Mouse (Mus musculus): ENCODE results near the gene Zfp697. TPM values are rescaled to one million over a fixed set of nuclear protein-coding genes. Genes with fewer than 3 reads are reported as not detected.
"Not testable (repeated sequence)": the region's sequence is repeated elsewhere in the genome, so short reads cannot be mapped to it uniquely, and the experiment has no call there.

Gene Zfp697
- polyA plus RNA-seq, 1 experiment from 2014 or later: 3.9 TPM

DNA sequence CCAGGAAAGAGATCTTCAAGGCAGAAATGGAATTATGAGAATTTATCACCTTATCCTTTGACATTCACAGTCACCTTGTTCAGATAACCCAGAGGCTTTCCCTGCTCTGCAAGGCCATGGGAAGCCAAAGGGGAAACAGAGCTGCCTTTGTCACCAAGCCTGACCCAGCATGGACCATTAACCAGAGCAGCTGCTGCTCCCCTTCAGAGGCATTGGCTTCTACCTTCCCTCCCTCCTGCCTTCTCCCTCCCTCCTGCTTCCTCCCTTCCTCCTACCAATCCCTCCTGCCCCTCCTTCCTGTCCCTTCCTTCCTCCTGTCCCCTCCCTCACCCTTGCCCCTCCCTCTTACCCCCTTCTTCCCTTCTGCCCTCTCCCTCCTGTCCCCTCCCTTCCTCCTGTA lies 111.9 kb downstream of the Zfp697 start:
- H3K27me3 ChIP-seq (replicated peaks); H3K9ac ChIP-seq; H3K27ac ChIP-seq; H3K4me1 ChIP-seq; ATAC-seq; H3K4me2 ChIP-seq; H3K4me3 ChIP-seq; H3K36me3 ChIP-seq; H3K9me3 ChIP-seq (replicated peaks): not testable (repeated sequence)

- not testable (repeated sequence) for H3K36me3 ChIP-seq; H3K27me3 ChIP-seq (replicated peaks); ATAC-seq; H3K4me2 ChIP-seq; H3K4me3 ChIP-seq; H3K27ac ChIP-seq; H3K9me3 ChIP-seq (replicated peaks); H3K4me1 ChIP-seq; H3K9ac ChIP-seq
Observed at GRCm38 (mm10) chr3:98495055-98495454, 112.8 kb downstream of the Zfp697 start.

GRCm38 (mm10) chr3:98496762-98497161 lies 114.5 kb downstream of the Zfp697 start:
- not testable (repeated sequence) for H3K27me3 ChIP-seq (replicated peaks); H3K9ac ChIP-seq; H3K4me2 ChIP-seq; H3K36me3 ChIP-seq; H3K27ac ChIP-seq; H3K4me3 ChIP-seq; H3K4me1 ChIP-seq; H3K9me3 ChIP-seq (replicated peaks)
- 0 out of 2 replicates have a peak, but pooled peaks have one; percentile 30 for ATAC-seq
- no CpG with 5 or more reads among the region's 2 CpGs for WGBS (ENCODE audit: insufficient replicate concordance)

DNA sequence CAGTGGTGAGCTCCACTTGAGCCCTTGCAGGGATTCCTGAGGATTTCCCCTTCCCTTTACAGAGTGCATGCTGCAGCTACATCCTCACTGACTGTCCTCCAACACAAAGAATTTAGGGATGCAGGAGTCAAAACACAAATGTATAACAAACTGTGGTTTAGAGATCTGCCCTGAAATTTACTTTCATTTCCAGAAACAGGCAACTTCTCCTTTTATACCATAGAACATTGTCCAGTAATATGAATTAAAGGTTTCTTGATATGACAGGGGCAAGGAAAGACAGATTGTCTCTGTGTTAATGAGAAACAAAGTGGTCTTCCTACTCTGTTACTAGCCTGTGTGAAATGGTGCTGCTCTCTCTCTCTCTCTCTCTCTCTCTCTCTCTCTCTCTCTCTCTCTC lies 115.1 kb downstream of the Zfp697 start:
- not testable (repeated sequence) for H3K4me1 ChIP-seq; H3K4me2 ChIP-seq; H3K9me3 ChIP-seq (replicated peaks); H3K36me3 ChIP-seq; H3K27me3 ChIP-seq (replicated peaks); H3K9ac ChIP-seq; ATAC-seq; H3K4me3 ChIP-seq; H3K27ac ChIP-seq

- H3K9me3 ChIP-seq (replicated peaks); H3K27ac ChIP-seq; H3K4me1 ChIP-seq; H3K4me3 ChIP-seq; H3K27me3 ChIP-seq (replicated peaks); H3K36me3 ChIP-seq; H3K4me2 ChIP-seq; H3K9ac ChIP-seq: not testable (repeated sequence)
- ATAC-seq: peak; percentile 62; the same call in 1 of the 2 replicates
- no CpG with 5 or more reads among the region's 5 CpGs for WGBS (ENCODE audit: insufficient replicate concordance)
Observed at GRCm38 (mm10) chr3:98507229-98507628, 125.0 kb downstream of the Zfp697 start.

DNA sequence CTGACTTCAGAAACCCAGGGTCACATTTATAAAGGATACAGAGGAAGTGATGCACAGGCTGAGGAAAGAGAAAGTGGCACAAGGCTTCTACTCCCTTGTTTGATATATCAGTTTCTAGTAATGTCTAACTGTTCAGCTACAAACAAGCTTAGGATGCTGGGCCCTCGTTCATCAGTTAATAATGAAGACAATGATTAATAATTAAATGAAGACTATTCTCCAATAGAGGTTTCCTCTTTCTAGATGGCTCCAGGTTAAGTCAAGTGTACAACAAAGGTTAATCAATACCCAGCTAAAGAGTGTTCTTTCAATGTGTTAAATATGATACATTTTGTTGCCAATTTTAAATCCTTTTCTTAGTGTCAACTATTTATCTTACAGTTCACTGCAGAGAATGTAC lies 128.2 kb downstream of the Zfp697 start, which contains the start of gene Hsd3b4:
TSS of gene Hsd3b4 (minus strand) at position 101 of the 400 bp plus-strand sequence.
- H3K36me3 ChIP-seq; H3K4me2 ChIP-seq; H3K9me3 ChIP-seq (replicated peaks); H3K27ac ChIP-seq; H3K9ac ChIP-seq; ATAC-seq; H3K4me1 ChIP-seq; H3K27me3 ChIP-seq (replicated peaks); H3K4me3 ChIP-seq: not testable (repeated sequence)
- no CpG with 5 or more reads among the region's 1 CpGs for WGBS (ENCODE audit: insufficient replicate concordance)

- H3K4me1 ChIP-seq; H3K4me3 ChIP-seq; H3K4me2 ChIP-seq; H3K9me3 ChIP-seq (replicated peaks); ATAC-seq; H3K27me3 ChIP-seq (replicated peaks); H3K36me3 ChIP-seq; H3K9ac ChIP-seq; H3K27ac ChIP-seq: not testable (repeated sequence)
- 69% methylated on average over 1 of the region's 2 CpGs for WGBS (ENCODE audit: insufficient replicate concordance)
Observed at GRCm38 (mm10) chr3:98522779-98523178, 140.5 kb downstream of the Zfp697 start.

GRCm38 (mm10) chr3:98524552-98524951 lies 142.3 kb downstream of the Zfp697 start:
- not testable (repeated sequence) for ATAC-seq

DNA sequence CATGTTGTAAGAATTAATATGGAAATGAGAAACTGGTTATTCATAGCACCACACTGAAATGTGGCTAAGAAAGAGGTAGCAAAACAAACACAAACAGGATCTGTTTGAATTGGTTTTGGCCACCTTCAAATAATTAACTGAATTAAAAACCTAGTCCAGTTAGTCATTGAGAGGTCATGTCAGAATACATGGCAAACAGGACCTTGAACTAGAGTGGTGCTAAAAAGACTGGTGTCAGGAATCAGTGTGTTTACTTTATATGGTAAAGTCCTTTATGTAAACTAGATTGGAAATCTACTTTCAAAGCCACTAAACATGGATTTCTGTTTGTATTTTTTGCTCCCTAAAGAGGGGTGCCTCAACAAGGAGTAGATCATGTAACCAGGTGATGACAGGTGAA lies 142.7 kb downstream of the Zfp697 start:
- H3K4me3 ChIP-seq; H3K36me3 ChIP-seq; H3K9me3 ChIP-seq (replicated peaks); H3K9ac ChIP-seq; H3K27me3 ChIP-seq (replicated peaks); H3K4me2 ChIP-seq; H3K4me1 ChIP-seq; H3K27ac ChIP-seq; ATAC-seq: not testable (repeated sequence)

More at GRCm38 (mm10) chr3:98524552-98524951, 142.3 kb downstream of the Zfp697 start:
- no CpG with 5 or more reads among the region's 1 CpGs for WGBS (ENCODE audit: insufficient replicate concordance)
- H3K27me3 ChIP-seq (replicated peaks); H3K9me3 ChIP-seq (replicated peaks); H3K4me3 ChIP-seq; H3K4me2 ChIP-seq; H3K4me1 ChIP-seq; H3K27ac ChIP-seq; H3K9ac ChIP-seq; H3K36me3 ChIP-seq: not testable (repeated sequence)

DNA sequence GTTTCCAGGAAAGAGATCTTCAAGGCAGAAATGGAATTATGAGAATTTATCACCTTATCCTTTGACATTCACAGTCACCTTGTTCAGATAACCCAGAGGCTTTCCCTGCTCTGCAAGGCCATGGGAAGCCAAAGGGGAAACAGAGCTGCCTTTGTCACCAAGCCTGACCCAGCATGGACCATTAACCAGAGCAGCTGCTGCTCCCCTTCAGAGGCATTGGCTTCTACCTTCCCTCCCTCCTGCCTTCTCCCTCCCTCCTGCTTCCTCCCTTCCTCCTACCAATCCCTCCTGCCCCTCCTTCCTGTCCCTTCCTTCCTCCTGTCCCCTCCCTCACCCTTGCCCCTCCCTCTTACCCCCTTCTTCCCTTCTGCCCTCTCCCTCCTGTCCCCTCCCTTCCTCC lies 165.4 kb downstream of the Zfp697 start:
- not testable (repeated sequence) for H3K4me2 ChIP-seq, H3K4me3 ChIP-seq, ATAC-seq

GRCm38 (mm10) chr3:98548495-98548894 lies 166.2 kb downstream of the Zfp697 start:
- not testable (repeated sequence) for H3K4me3 ChIP-seq; H3K27ac ChIP-seq; H3K27me3 ChIP-seq (replicated peaks); H3K4me1 ChIP-seq; H3K36me3 ChIP-seq; ATAC-seq; H3K9ac ChIP-seq; H3K4me2 ChIP-seq; H3K9me3 ChIP-seq (replicated peaks)
- no CpG with 5 or more reads among the region's 1 CpGs for whole genome bisulfite sequencing (ENCODE audit: insufficient replicate concordance)

More for the DNA sequence above, 165.4 kb downstream of the Zfp697 start:
- H3K27me3 ChIP-seq (replicated peaks); H3K4me1 ChIP-seq; H3K9me3 ChIP-seq (replicated peaks); H3K9ac ChIP-seq; H3K27ac ChIP-seq; H3K36me3 ChIP-seq: not testable (repeated sequence)

- not testable (repeated sequence) for H3K27me3 ChIP-seq (replicated peaks); H3K9me3 ChIP-seq (replicated peaks); H3K9ac ChIP-seq; H3K4me1 ChIP-seq; H3K4me2 ChIP-seq; H3K4me3 ChIP-seq; H3K27ac ChIP-seq; H3K36me3 ChIP-seq
- peak; percentile 13; the same call in 1 of the 2 replicates for ATAC-seq
- no CpG with 5 or more reads among the region's 2 CpGs for WGBS (ENCODE audit: insufficient replicate concordance)
Observed at GRCm38 (mm10) chr3:98550215-98550614, 168.0 kb downstream of the Zfp697 start.

GRCm38 (mm10) chr3:98550832-98551231 lies 168.6 kb downstream of the Zfp697 start:
- not testable (repeated sequence) for ATAC-seq; H3K36me3 ChIP-seq; H3K4me3 ChIP-seq; H3K9ac ChIP-seq; H3K4me2 ChIP-seq; H3K9me3 ChIP-seq (replicated peaks); H3K4me1 ChIP-seq; H3K27ac ChIP-seq; H3K27me3 ChIP-seq (replicated peaks)
- WGBS (ENCODE audit: insufficient replicate concordance): no CpG with 5 or more reads among the region's 1 CpGs

- not testable (repeated sequence) for H3K4me1 ChIP-seq
- no CpG with 5 or more reads among the region's 5 CpGs for WGBS (ENCODE audit: insufficient replicate concordance)
- peak; percentile 57 for ATAC-seq
Observed at GRCm38 (mm10) chr3:98560711-98561110, 178.4 kb downstream of the Zfp697 start.

More at GRCm38 (mm10) chr3:98560711-98561110, 178.4 kb downstream of the Zfp697 start:
- not testable (repeated sequence) for H3K9me3 ChIP-seq (replicated peaks); H3K9ac ChIP-seq; H3K36me3 ChIP-seq; H3K4me2 ChIP-seq; H3K4me3 ChIP-seq; H3K27me3 ChIP-seq (replicated peaks); H3K27ac ChIP-seq

Data from liver, embryonic 12.5 days (tissue).